Mouse (Mus musculus): ENCODE data around the gene F2rl2. TPM values are rescaled to one million over a fixed set of nuclear protein-coding genes. Genes with fewer than 3 reads are reported as not detected.

The F2rl2 gene
- polyA plus RNA-seq, 1 experiment from 2014 or later = 0.88 TPM

GRCm38 (mm10) chr13:95665644-95666356 is 30.9 kb upstream of the F2rl2 start:
- WGBS = 76% methylated on average over 13 of the region's 13 CpGs
- DNase-seq (ENCODE audit: low spot score) (no peak), ATAC-seq (ENCODE audit: low FRiP score) (no peak)

GRCm38 (mm10) chr13:95667260-95667659 is 29.4 kb upstream of the F2rl2 start:
- DNase-seq (ENCODE audit: low spot score) (peak; percentile 66), ATAC-seq (ENCODE audit: low FRiP score) (no peak)

More at GRCm38 (mm10) chr13:95665644-95666356, 30.9 kb upstream of the F2rl2 start:
- H3K9ac ChIP-seq = no peak overlapping the region
- peaks cover 6% of the 10 kb centered on the region; the same call in 1 of the 2 replicates for H3K36me3 ChIP-seq (replicated peaks; ENCODE audit: control insufficient read depth, insufficient read depth)
- H3K4me2 ChIP-seq (replicated peaks) = no peak overlapping the region
- no peaks in the 10 kb centered on the region for H3K9me3 ChIP-seq (ENCODE audit: control insufficient read depth, low read length)
- no peaks in the 10 kb centered on the region for H3K27me3 ChIP-seq (ENCODE audit: control insufficient read depth, insufficient read depth, low read length)
- no peaks in the 10 kb centered on the region for H3K4me1 ChIP-seq (replicated peaks; ENCODE audit: control insufficient read depth, insufficient read depth, low read length)
- H3K27ac ChIP-seq = no peak overlapping the region
- no peak overlapping the region for H3K4me3 ChIP-seq (replicated peaks; ENCODE audit: low read length)

GRCm38 (mm10) chr13:95670534-95670933 is 26.1 kb upstream of the F2rl2 start:
- no peak for DNase-seq (ENCODE audit: low spot score)
- Histone ChIP-seq H3K4me1 (replicated peaks; ENCODE audit: control insufficient read depth, insufficient read depth, low read length) (no peaks in the 10 kb centered on the region), H3K36me3 (replicated peaks; ENCODE audit: control insufficient read depth, insufficient read depth) (no peaks in the 10 kb centered on the region; the same call in 1 of the 2 replicates), H3K4me3 (replicated peaks; ENCODE audit: low read length) (no peak overlapping the region), H3K9ac (no peak overlapping the region), H3K4me2 (replicated peaks) (no peak overlapping the region), H3K27me3 (ENCODE audit: control insufficient read depth, insufficient read depth, low read length) (no peaks in the 10 kb centered on the region), H3K27ac (no peak overlapping the region), H3K9me3 (ENCODE audit: control insufficient read depth, low read length) (no peaks in the 10 kb centered on the region)
- 91% methylated on average over 5 of the region's 5 CpGs for WGBS
- ATAC-seq (ENCODE audit: low FRiP score) = no peak

More at GRCm38 (mm10) chr13:95667260-95667659, 29.4 kb upstream of the F2rl2 start:
- Histone ChIP-seq H3K27me3 (ENCODE audit: control insufficient read depth, insufficient read depth, low read length) (no peaks in the 10 kb centered on the region), H3K9ac (no peak overlapping the region), H3K4me1 (replicated peaks; ENCODE audit: control insufficient read depth, insufficient read depth, low read length) (no peaks in the 10 kb centered on the region), H3K9me3 (ENCODE audit: control insufficient read depth, low read length) (no peaks in the 10 kb centered on the region), H3K4me2 (replicated peaks) (no peak overlapping the region), H3K4me3 (replicated peaks; ENCODE audit: low read length) (no peak overlapping the region), H3K27ac (no peak overlapping the region), H3K36me3 (replicated peaks; ENCODE audit: control insufficient read depth, insufficient read depth) (peaks cover 6% of the 10 kb centered on the region; the same call in 1 of the 2 replicates)
- WGBS = 15% methylated on average over 7 of the region's 7 CpGs

GRCm38 (mm10) chr13:95671108-95671897 is 25.4 kb upstream of the F2rl2 start:
- Histone ChIP-seq H3K4me1 (replicated peaks; ENCODE audit: control insufficient read depth, insufficient read depth, low read length) (no peaks in the 10 kb centered on the region), H3K9ac (no peak overlapping the region), H3K27ac (no peak overlapping the region), H3K9me3 (ENCODE audit: control insufficient read depth, low read length) (no peaks in the 10 kb centered on the region), H3K4me3 (replicated peaks; ENCODE audit: low read length) (no peak overlapping the region), H3K4me2 (replicated peaks) (no peak overlapping the region), H3K27me3 (ENCODE audit: control insufficient read depth, insufficient read depth, low read length) (no peaks in the 10 kb centered on the region), H3K36me3 (replicated peaks; ENCODE audit: control insufficient read depth, insufficient read depth) (no peaks in the 10 kb centered on the region; the same call in 1 of the 2 replicates)
- ATAC-seq (ENCODE audit: low FRiP score) (no peak), DNase-seq (ENCODE audit: low spot score) (no peak)
- WGBS = 83% methylated on average over 9 of the region's 9 CpGs

GRCm38 (mm10) chr13:95672372-95672771 is 24.3 kb upstream of the F2rl2 start:
- H3K4me2 ChIP-seq (replicated peaks) = no peak overlapping the region
- DNase-seq (ENCODE audit: low spot score) = no peak
- H3K4me3 ChIP-seq (replicated peaks; ENCODE audit: low read length) = no peak overlapping the region
- WGBS = 90% methylated on average over 7 of the region's 7 CpGs
- H3K9me3 ChIP-seq (ENCODE audit: control insufficient read depth, low read length) = no peaks in the 10 kb centered on the region
- H3K27ac ChIP-seq = no peak overlapping the region
- no peaks in the 10 kb centered on the region for H3K4me1 ChIP-seq (replicated peaks; ENCODE audit: control insufficient read depth, insufficient read depth, low read length)
- ATAC-seq (ENCODE audit: low FRiP score) = no peak
- no peaks in the 10 kb centered on the region; the same call in 1 of the 2 replicates for H3K36me3 ChIP-seq (replicated peaks; ENCODE audit: control insufficient read depth, insufficient read depth)
- no peaks in the 10 kb centered on the region for H3K27me3 ChIP-seq (ENCODE audit: control insufficient read depth, insufficient read depth, low read length)
- no peak overlapping the region for H3K9ac ChIP-seq

- H3K9me3 ChIP-seq (ENCODE audit: control insufficient read depth, low read length) = no peaks in the 10 kb centered on the region
- H3K36me3 ChIP-seq (replicated peaks; ENCODE audit: control insufficient read depth, insufficient read depth) = no peaks in the 10 kb centered on the region
- no peak overlapping the region for H3K4me3 ChIP-seq (replicated peaks; ENCODE audit: low read length)
- ATAC-seq (ENCODE audit: low FRiP score) (no peak), DNase-seq (ENCODE audit: low spot score) (no peak)
- no peak overlapping the region for H3K27ac ChIP-seq
- no peaks in the 10 kb centered on the region for H3K27me3 ChIP-seq (ENCODE audit: control insufficient read depth, insufficient read depth, low read length)
- 95% methylated on average over 5 of the region's 5 CpGs for WGBS
- H3K4me1 ChIP-seq (replicated peaks; ENCODE audit: control insufficient read depth, insufficient read depth, low read length) = no peaks in the 10 kb centered on the region
- no peak overlapping the region for H3K4me2 ChIP-seq (replicated peaks)
- no peak overlapping the region for H3K9ac ChIP-seq
Measured at GRCm38 (mm10) chr13:95679078-95679477, 17.6 kb upstream of the F2rl2 start.

- Histone ChIP-seq H3K9me3 (ENCODE audit: control insufficient read depth, low read length) (no peaks in the 10 kb centered on the region), H3K4me2 (replicated peaks) (no peak overlapping the region), H3K9ac (no peak overlapping the region), H3K36me3 (replicated peaks; ENCODE audit: control insufficient read depth, insufficient read depth) (no peaks in the 10 kb centered on the region), H3K4me1 (replicated peaks; ENCODE audit: control insufficient read depth, insufficient read depth, low read length) (no peaks in the 10 kb centered on the region), H3K4me3 (replicated peaks; ENCODE audit: low read length) (no peak overlapping the region), H3K27ac (no peak overlapping the region), H3K27me3 (ENCODE audit: control insufficient read depth, insufficient read depth, low read length) (no peaks in the 10 kb centered on the region)
- 80% methylated on average over 4 of the region's 4 CpGs for WGBS
- no peak for DNase-seq (ENCODE audit: low spot score)
- ATAC-seq (ENCODE audit: low FRiP score) = no peak
Measured at GRCm38 (mm10) chr13:95679491-95679941, 17.1 kb upstream of the F2rl2 start.

- Histone ChIP-seq H3K36me3 (replicated peaks; ENCODE audit: control insufficient read depth, insufficient read depth) (no peaks in the 10 kb centered on the region), H3K4me2 (replicated peaks) (no peak overlapping the region), H3K9me3 (ENCODE audit: control insufficient read depth, low read length) (no peaks in the 10 kb centered on the region), H3K27ac (no peak overlapping the region), H3K4me1 (replicated peaks; ENCODE audit: control insufficient read depth, insufficient read depth, low read length) (no peaks in the 10 kb centered on the region), H3K9ac (no peak overlapping the region), H3K27me3 (ENCODE audit: control insufficient read depth, insufficient read depth, low read length) (no peaks in the 10 kb centered on the region), H3K4me3 (replicated peaks; ENCODE audit: low read length) (no peak overlapping the region)
- ATAC-seq (ENCODE audit: low FRiP score) (no peak), DNase-seq (ENCODE audit: low spot score) (no peak)
- WGBS = 95% methylated on average over 9 of the region's 9 CpGs
Measured at GRCm38 (mm10) chr13:95684656-95685244, 11.9 kb upstream of the F2rl2 start.

GRCm38 (mm10) chr13:95685736-95686135 is 10.9 kb upstream of the F2rl2 start:
- Histone ChIP-seq H3K36me3 (replicated peaks; ENCODE audit: control insufficient read depth, insufficient read depth) (no peaks in the 10 kb centered on the region), H3K9me3 (ENCODE audit: control insufficient read depth, low read length) (no peaks in the 10 kb centered on the region), H3K27ac (no peak overlapping the region), H3K9ac (no peak overlapping the region), H3K4me1 (replicated peaks; ENCODE audit: control insufficient read depth, insufficient read depth, low read length) (no peaks in the 10 kb centered on the region), H3K4me2 (replicated peaks) (no peak overlapping the region), H3K27me3 (ENCODE audit: control insufficient read depth, insufficient read depth, low read length) (no peaks in the 10 kb centered on the region), H3K4me3 (replicated peaks; ENCODE audit: low read length) (no peak overlapping the region)
- no peak for ATAC-seq (ENCODE audit: low FRiP score)
- 86% methylated on average over 5 of the region's 5 CpGs for WGBS
- DNase-seq (ENCODE audit: low spot score) = no peak

Measured in hindbrain, embryonic 14.5 days (tissue).